Mouse (Mus musculus) thymus, adult 2 months (tissue): ENCODE results near the gene Gm45194.

Experiments
- CTCF ChIP-seq: fragments of 200-500 bp; IDR thresholded peaks from 2 replicates; pipeline ENCODE4 v1.5.1; 2012; ENCODE audit warnings: mild to moderate bottlenecking, control low read depth, low read length, moderate library complexity, borderline replicate concordance; ENCODE audit not compliant: control insufficient read depth, poor library complexity, insufficient read depth; ENCODE audit errors: extremely low read depth
- POLR2A ChIP-seq: fragments of 200-500 bp; IDR thresholded peaks from 2 replicates; pipeline ENCODE4 v1.6.1; 2012; ENCODE audit warnings: mild to moderate bottlenecking, low read length, control low read depth, moderate library complexity; ENCODE audit not compliant: control insufficient read depth, poor library complexity, insufficient read depth; ENCODE audit errors: extremely low read depth

DNA sequence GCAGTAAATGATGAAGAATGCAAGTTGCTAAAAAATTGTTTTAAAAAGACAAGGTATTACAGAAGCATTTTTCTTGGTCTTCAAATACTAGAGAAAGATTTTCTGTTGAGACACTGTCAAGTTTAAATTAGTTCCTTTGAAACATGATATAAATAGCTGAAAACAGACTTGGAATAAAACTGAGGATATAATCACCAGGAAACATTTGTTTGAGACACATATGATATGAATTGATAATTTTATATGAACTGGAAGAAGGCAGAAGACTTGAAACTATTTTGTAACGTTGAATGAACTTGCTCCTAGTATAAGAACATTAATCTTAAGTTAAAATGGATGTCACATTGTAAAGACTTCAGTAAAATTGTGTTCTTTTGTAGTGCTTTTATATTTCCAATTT, 108.5 kb downstream of the Gm45194 start:
- TF ChIP-seq POLR2A (no peak), CTCF (no peak)
